Mouse (Mus musculus) olfactory bulb, adult 2 months (tissue): Measurements from ENCODE around the gene Gss.

Experiments
- CTCF ChIP-seq: fragments of 200-500 bp; IDR thresholded peaks from 2 replicates; pipeline ENCODE4 v1.5.1; 2012; ENCODE audit warnings: low read depth, mild to moderate bottlenecking, low read length, moderate library complexity; ENCODE audit not compliant: insufficient read depth
- POLR2A ChIP-seq: fragments of 200-500 bp; IDR thresholded peaks from 2 replicates; pipeline ENCODE4 v1.6.1; 2012; ENCODE audit warnings: mild to moderate bottlenecking, low read depth, low read length, moderate library complexity; ENCODE audit not compliant: insufficient read depth

- no peak for TF ChIP-seq CTCF
- TF ChIP-seq POLR2A: no peak
Measured at GRCm38 (mm10) chr2:155580331-155580730, 12.3 kb downstream of the Gss start.
